Mouse (Mus musculus): ENCODE results near the gene Pced1b.

DNA sequence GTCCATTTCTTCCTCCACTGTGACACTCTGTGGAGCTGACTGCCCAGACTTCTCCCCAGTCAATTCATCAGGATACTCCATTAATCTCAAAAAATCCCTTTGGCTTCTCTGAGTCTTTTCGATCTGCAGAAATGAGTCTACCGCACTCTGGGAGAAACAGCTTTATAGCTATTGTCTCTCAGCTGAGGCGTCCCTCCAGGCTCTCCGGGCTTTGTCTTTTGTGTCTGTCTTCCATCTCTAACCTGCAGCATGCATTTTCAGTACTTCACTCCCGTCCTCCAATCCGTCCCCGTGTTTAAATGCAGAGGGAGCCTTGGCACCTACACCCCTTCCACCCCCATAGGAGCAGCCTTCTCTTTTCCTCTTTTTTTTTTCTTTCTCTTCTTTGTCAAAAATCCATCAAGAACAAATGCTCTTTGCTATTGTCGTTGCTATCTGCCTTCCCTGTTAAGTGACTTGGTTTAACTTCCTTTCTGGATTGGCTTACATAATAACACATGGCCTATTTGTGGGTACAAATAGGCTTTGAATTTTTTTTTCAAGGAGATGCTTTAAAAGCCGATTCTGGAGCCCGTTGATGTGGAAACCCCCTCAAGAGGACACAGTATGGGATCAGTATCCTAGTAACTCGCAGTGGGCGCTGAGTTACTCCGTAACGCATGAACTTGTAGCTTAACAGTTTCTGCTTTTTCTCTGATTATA lies 68.0 kb downstream of the Pced1b start:
- no peak for TF ChIP-seq GATA1 (IDR thresholded peaks at IDR 0.05; ENCODE audit: borderline replicate concordance, low read length)
- TF ChIP-seq FLI1 (IDR thresholded peaks at IDR 0.05; ENCODE audit: low read length) = no peak

Data from megakaryocyte, embryonic 14.5 days (primary cell).